Mouse (Mus musculus) embryonic facial prominence, embryonic 13.5 days (tissue): ENCODE results near the gene Cd200r1. TPM values are rescaled to one million over a fixed set of nuclear protein-coding genes. Genes with fewer than 3 reads are reported as not detected.
"Not testable (repeated sequence)": the region's sequence is repeated elsewhere in the genome, so short reads cannot be mapped to it uniquely, and the experiment has no call there.

ENCODE experiments used
- ATAC-seq: fragments of 200-750 bp; cut with Nextera tagmentation; 2 replicates; pipeline ENCODE4 v1.8.0; 2017; ENCODE audit warnings: low read depth; ENCODE audit not compliant: insufficient number of reproducible peaks, insufficient read depth, low FRiP score, low TSS enrichment
- H3K27ac ChIP-seq: fragments of 300-500 bp; sonication (generic); 2 replicates; pipeline ENCODE4 v1.5.1; 2015; ENCODE audit warnings: moderate library complexity, mild to moderate bottlenecking, inconsistent platforms
- H3K27me3 ChIP-seq: fragments of 300-500 bp; sonication (generic); 2 replicates; pipeline ENCODE4 v1.6.1; 2015; ENCODE audit warnings: mild to moderate bottlenecking, inconsistent platforms
- H3K36me3 ChIP-seq: fragments of 300-500 bp; sonication (generic); 2 replicates; pipeline ENCODE4 v1.6.1; 2015; ENCODE audit warnings: mild to moderate bottlenecking, inconsistent platforms
- H3K4me1 ChIP-seq: fragments of 300-500 bp; sonication (generic); 2 replicates; pipeline ENCODE4 v1.6.1; 2015; ENCODE audit warnings: inconsistent platforms
- H3K4me2 ChIP-seq: fragments of 300-500 bp; sonication (generic); 2 replicates; pipeline ENCODE4 v1.6.1; 2015; ENCODE audit warnings: moderate library complexity, mild to moderate bottlenecking, inconsistent platforms
- H3K4me3 ChIP-seq: fragments of 300-500 bp; sonication (generic); 2 replicates; pipeline ENCODE4 v1.5.1; 2015; ENCODE audit warnings: mild to moderate bottlenecking, inconsistent platforms
- H3K9ac ChIP-seq: fragments of 300-500 bp; sonication (generic); 2 replicates; pipeline ENCODE4 v1.6.1; 2015; ENCODE audit warnings: mild to moderate bottlenecking, inconsistent platforms
- H3K9me3 ChIP-seq: fragments of 300-500 bp; sonication (generic); 2 replicates; pipeline ENCODE4 v1.6.1; 2016; ENCODE audit warnings: inconsistent platforms
- WGBS: fragments of 180-500 bp; shearing (Covaris S2); methylation state at CpG from one replicate; pipeline ENCODE4 v1.1.7; 2015; ENCODE audit warnings: mixed read lengths; 5-methylcytosine and 5-hydroxymethylcytosine counted together
- polyA plus RNA-seq: library from polyadenylated mRNA; unstranded; fragments of >200 nt; fragmentation: Nextera tagmentation; extraction: Ambion mirVana; gene quantifications from 2 replicates; pipeline ENCODE4 v1.2.1, GENCODE M21; 2015

Gene Cd200r1
- polyA plus RNA-seq, 1 experiment from 2014 or later = 0.63 TPM

- H3K27ac ChIP-seq = no peak overlapping the region
- H3K9ac ChIP-seq = no peak overlapping the region
- H3K9me3 ChIP-seq = no peaks in the 10 kb centered on the region
- no peaks in the 10 kb centered on the region for H3K36me3 ChIP-seq
- H3K4me2 ChIP-seq = no peak overlapping the region
- no peaks in the 10 kb centered on the region for H3K27me3 ChIP-seq
- H3K4me1 ChIP-seq = no peaks in the 10 kb centered on the region
- ATAC-seq = no peak
- no peak overlapping the region for H3K4me3 ChIP-seq
- WGBS = 86% methylated on average over 6 of the region's 6 CpGs
These were observed 47.0 kb downstream of the Cd200r1 start for GRCm38 (mm10) chr16:44812468-44813065.

GRCm38 (mm10) chr16:44818010-44818409 is 52.5 kb downstream of the Cd200r1 start:
- 53% methylated on average over 1 of the region's 1 CpGs for WGBS
- H3K9me3 ChIP-seq = no peaks in the 10 kb centered on the region
- H3K9ac ChIP-seq = no peak overlapping the region
- H3K27me3 ChIP-seq = no peaks in the 10 kb centered on the region
- no peak for ATAC-seq
- no peaks in the 10 kb centered on the region for H3K4me1 ChIP-seq
- no peak overlapping the region for H3K4me3 ChIP-seq
- H3K27ac ChIP-seq = no peak overlapping the region
- H3K4me2 ChIP-seq = no peak overlapping the region
- H3K36me3 ChIP-seq = no peaks in the 10 kb centered on the region

GRCm38 (mm10) chr16:44820545-44820944 is 55.0 kb downstream of the Cd200r1 start:
- no peaks in the 10 kb centered on the region for H3K4me1 ChIP-seq
- WGBS = 87% methylated on average over 4 of the region's 4 CpGs
- H3K9ac ChIP-seq = no peak overlapping the region
- no peak overlapping the region for H3K27ac ChIP-seq
- no peak overlapping the region for H3K4me3 ChIP-seq
- no peak for ATAC-seq
- H3K9me3 ChIP-seq = no peaks in the 10 kb centered on the region
- H3K36me3 ChIP-seq = no peaks in the 10 kb centered on the region
- no peaks in the 10 kb centered on the region for H3K27me3 ChIP-seq
- no peak overlapping the region for H3K4me2 ChIP-seq

- ATAC-seq = no peak
- H3K4me1 ChIP-seq = no peaks in the 10 kb centered on the region
- H3K36me3 ChIP-seq = no peaks in the 10 kb centered on the region
- H3K27me3 ChIP-seq = 0 out of 2 replicates have a peak, but pooled peaks cover 3% of the 10 kb centered on the region
- WGBS = 75% methylated on average over 3 of the region's 3 CpGs
- no peak overlapping the region for H3K27ac ChIP-seq
- H3K4me2 ChIP-seq = no peak overlapping the region
- no peak overlapping the region for H3K9ac ChIP-seq
- H3K4me3 ChIP-seq = no peak overlapping the region
- H3K9me3 ChIP-seq = no peaks in the 10 kb centered on the region
These were observed 66.8 kb downstream of the Cd200r1 start for GRCm38 (mm10) chr16:44832286-44832685.

GRCm38 (mm10) chr16:44833189-44833588 is 67.7 kb downstream of the Cd200r1 start:
- H3K4me3 ChIP-seq, ATAC-seq, H3K27ac ChIP-seq, H3K9me3 ChIP-seq, H3K27me3 ChIP-seq, H3K4me2 ChIP-seq, H3K9ac ChIP-seq, H3K36me3 ChIP-seq, H3K4me1 ChIP-seq: not testable (repeated sequence)
- WGBS = 38% methylated on average over 2 of the region's 2 CpGs

Other genes starting within 250 kb of the Cd200r1 start
- gene Boc, start 206.8 kb upstream of the Cd200r1 start, polyA plus RNA-seq = 51.1 and 53.9 TPM in 2 replicates
- 9.9 and 10.0 TPM in 2 replicates for gene Nepro, start 41.4 kb upstream of the Cd200r1 start, polyA plus RNA-seq
- 29.7 and 32.7 TPM in 2 replicates for gene Gtpbp8, start 19.4 kb upstream of the Cd200r1 start, polyA plus RNA-seq
- gene Cd200r4, start 46.0 kb downstream of the Cd200r1 start, polyA plus RNA-seq = not detected in 2 replicates
- not detected in 2 replicates for gene Cd200r2, start 101.4 kb downstream of the Cd200r1 start, polyA plus RNA-seq
- gene Cd200r3, start 177.9 kb downstream of the Cd200r1 start, polyA plus RNA-seq = 0.22 TPM in 1 of 2 replicates, not detected in the other